Mouse (Mus musculus) thymus, adult 2 months (tissue): Measurements from ENCODE around the gene Tnk2. TPM values are rescaled to one million over a fixed set of nuclear protein-coding genes. Genes with fewer than 3 reads are reported as not detected.
A peak's percentile ranks its signal among the peaks of the same experiment; 100 is the strongest.

Source experiments
- DNase-seq: peaks from one replicate; pipeline ENCODE4 v3.0.0; 2021
- H3K27ac ChIP-seq: fragments of 200-500 bp; 2 replicates; pipeline ENCODE4 v1.5.1; 2012; ENCODE audit warnings: low read length, control low read depth; ENCODE audit not compliant: control insufficient read depth, insufficient read depth
- H3K27me3 ChIP-seq: fragments of 200-500 bp; 2 replicates; pipeline ENCODE4 v1.6.1; 2012; ENCODE audit warnings: mild to moderate bottlenecking, low read length, moderate library complexity, mixed read lengths; ENCODE audit not compliant: control insufficient read depth, insufficient read depth
- H3K36me3 ChIP-seq: fragments of 200-500 bp; 2 replicates; pipeline ENCODE4 v1.6.1; 2012; ENCODE audit warnings: mild to moderate bottlenecking, low read length, moderate library complexity; ENCODE audit not compliant: control insufficient read depth, insufficient read depth
- H3K4me1 ChIP-seq: fragments of 200-500 bp; replicated peaks from 2 replicates; pipeline ENCODE4 v1.6.1; 2012; ENCODE audit warnings: low read length; ENCODE audit not compliant: control insufficient read depth, insufficient read depth
- H3K4me3 ChIP-seq: fragments of 200-500 bp; 2 replicates; pipeline ENCODE4 v1.5.1; 2012; ENCODE audit warnings: mild to moderate bottlenecking, low read length, control low read depth, moderate library complexity; ENCODE audit not compliant: control insufficient read depth, insufficient read depth
- CTCF ChIP-seq: fragments of 200-500 bp; IDR thresholded peaks from 2 replicates; pipeline ENCODE4 v1.5.1; 2012; ENCODE audit warnings: mild to moderate bottlenecking, control low read depth, low read length, moderate library complexity, borderline replicate concordance; ENCODE audit not compliant: control insufficient read depth, poor library complexity, insufficient read depth; ENCODE audit errors: extremely low read depth
- POLR2A ChIP-seq: fragments of 200-500 bp; IDR thresholded peaks from 2 replicates; pipeline ENCODE4 v1.6.1; 2012; ENCODE audit warnings: mild to moderate bottlenecking, low read length, control low read depth, moderate library complexity; ENCODE audit not compliant: control insufficient read depth, poor library complexity, insufficient read depth; ENCODE audit errors: extremely low read depth
- WGBS: fragments of 180-500 bp; shearing (Covaris S2); methylation state at CpG from one replicate; pipeline ENCODE4 v1.1.7; 2018; 5-methylcytosine and 5-hydroxymethylcytosine counted together
- polyA plus RNA-seq: library from polyadenylated mRNA; depleted of rRNA; stranded (reverse); fragments of >200 nt; gene quantifications from 2 replicates; pipeline ENCODE4 v1.2.3, GENCODE M21; 2012

Tnk2 gene
- polyA plus RNA-seq, 1 experiment: 479 TPM

- 90% methylated on average over 4 of the region's 4 CpGs for WGBS
These were observed 10.1 kb upstream of the Tnk2 start for GRCm38 (mm10) chr16:32633486-32634012.

GRCm38 (mm10) chr16:32634183-32634582 lies 9.5 kb upstream of the Tnk2 start:
- H3K27me3 ChIP-seq: no peaks in the 10 kb centered on the region
- peaks cover 5% of the 10 kb centered on the region; the same call in 1 of the 2 replicates for H3K4me1 ChIP-seq
- 63% methylated on average over 5 of the region's 5 CpGs for WGBS
- no peak for DNase-seq
- no peak overlapping the region for H3K27ac ChIP-seq
- H3K36me3 ChIP-seq: peaks cover 34% of the 10 kb centered on the region
- H3K4me3 ChIP-seq: no peak overlapping the region
- TF ChIP-seq CTCF (no peak), POLR2A (no peak)

More at GRCm38 (mm10) chr16:32633486-32634012, 10.1 kb upstream of the Tnk2 start:
- Histone ChIP-seq H3K27me3 (no peaks in the 10 kb centered on the region), H3K4me3 (no peak overlapping the region), H3K36me3 (peaks cover 40% of the 10 kb centered on the region), H3K4me1 (peaks cover 3% of the 10 kb centered on the region; the same call in 1 of the 2 replicates), H3K27ac (no peak overlapping the region)
- TF ChIP-seq POLR2A (no peak), CTCF (no peak)
- no peak for DNase-seq

DNA sequence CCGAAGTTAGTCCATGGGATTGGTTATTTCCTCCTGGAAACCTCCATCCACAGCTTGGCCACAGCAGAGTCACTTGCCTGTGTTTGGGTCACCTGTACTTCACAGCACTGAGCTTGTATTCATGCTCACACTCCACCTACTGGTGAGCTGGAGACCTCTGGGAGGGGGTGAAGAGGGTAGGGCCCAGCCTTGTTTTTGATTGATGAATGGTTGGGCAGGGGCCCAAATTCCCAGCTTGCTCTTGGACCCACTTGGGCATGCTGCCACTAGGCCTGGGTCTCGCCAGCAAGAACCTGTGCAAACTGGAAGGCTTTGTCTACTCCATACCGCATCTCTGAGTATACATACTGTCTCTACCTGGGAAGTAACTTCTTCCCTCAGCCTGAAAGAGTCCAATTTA lies 8.4 kb upstream of the Tnk2 start:
- Histone ChIP-seq H3K4me3 (no peak overlapping the region), H3K36me3 (peaks cover 22% of the 10 kb centered on the region), H3K27ac (no peak overlapping the region), H3K27me3 (no peaks in the 10 kb centered on the region), H3K4me1 (peaks cover 5% of the 10 kb centered on the region; the same call in 1 of the 2 replicates)
- 0 out of 2 replicates have a peak, but pooled peaks have one; percentile 32 for TF ChIP-seq CTCF
- TF ChIP-seq POLR2A: no peak
- DNase-seq: peak; percentile 24
- 95% methylated on average over 3 of the region's 3 CpGs for WGBS

GRCm38 (mm10) chr16:32636331-32636730 lies 7.3 kb upstream of the Tnk2 start:
- no peak for DNase-seq
- no peak overlapping the region for H3K27ac ChIP-seq
- H3K36me3 ChIP-seq: peaks cover 13% of the 10 kb centered on the region
- H3K27me3 ChIP-seq: no peaks in the 10 kb centered on the region
- no peak overlapping the region for H3K4me3 ChIP-seq
- H3K4me1 ChIP-seq: peaks cover 5% of the 10 kb centered on the region; the same call in 1 of the 2 replicates
- TF ChIP-seq POLR2A: no peak
- no peak for TF ChIP-seq CTCF
- 83% methylated on average over 3 of the region's 3 CpGs for WGBS

- 60% methylated on average over 6 of the region's 6 CpGs for WGBS
- Histone ChIP-seq H3K4me1 (peaks cover 5% of the 10 kb centered on the region; the same call in 1 of the 2 replicates), H3K4me3 (no peak overlapping the region), H3K36me3 (peaks cover 6% of the 10 kb centered on the region), H3K27ac (no peak overlapping the region), H3K27me3 (no peaks in the 10 kb centered on the region)
- TF ChIP-seq CTCF (no peak), POLR2A (no peak)
- DNase-seq: no peak
These were observed 6.7 kb upstream of the Tnk2 start for GRCm38 (mm10) chr16:32636871-32637521.

GRCm38 (mm10) chr16:32638476-32638875 lies 5.2 kb upstream of the Tnk2 start:
- WGBS: 19% methylated on average over 8 of the region's 8 CpGs
- no peak for TF ChIP-seq POLR2A
- peak; percentile 63; the same call in 1 of the 2 replicates for TF ChIP-seq CTCF
- DNase-seq: peak; percentile 85
- Histone ChIP-seq H3K27me3 (no peaks in the 10 kb centered on the region), H3K27ac (no peak overlapping the region), H3K4me1 (peaks cover 10% of the 10 kb centered on the region), H3K36me3 (no peaks in the 10 kb centered on the region), H3K4me3 (no peak overlapping the region)
